Mouse (Mus musculus): ENCODE data around the gene Itfg2. TPM values are rescaled to one million over a fixed set of nuclear protein-coding genes. Genes with fewer than 3 reads are reported as not detected.

Gene Itfg2
- polyA plus RNA-seq, 1 experiment from 2014 or later = 35.7 TPM

- Histone ChIP-seq H3K4me1 (ENCODE audit: control insufficient read depth, insufficient read depth, low read depth, low read length) (no peaks in the 10 kb centered on the region), H3K4me2 (ENCODE audit: low read length) (no peak overlapping the region), H3K9me3 (ENCODE audit: control insufficient read depth, low read length) (no peaks in the 10 kb centered on the region), H3K36me3 (ENCODE audit: control insufficient read depth, insufficient read depth, low read length) (no peaks in the 10 kb centered on the region), H3K4me3 (ENCODE audit: low read length) (no peak overlapping the region), H3K9ac (ENCODE audit: low read depth, low read length) (no peak overlapping the region), H3K27me3 (replicated peaks; ENCODE audit: control insufficient read depth, insufficient read depth, low read length) (no peaks in the 10 kb centered on the region), H3K27ac (ENCODE audit: low read depth, low read length) (no peak overlapping the region)
- 16% methylated on average over 2 of the region's 2 CpGs for WGBS
- no peak for ATAC-seq
Measured at GRCm38 (mm10) chr6:128460321-128460720, 35.6 kb upstream of the Itfg2 start.

- Histone ChIP-seq H3K27ac (ENCODE audit: low read depth, low read length) (no peak overlapping the region), H3K9me3 (ENCODE audit: control insufficient read depth, low read length) (no peaks in the 10 kb centered on the region), H3K4me2 (ENCODE audit: low read length) (no peak overlapping the region), H3K27me3 (replicated peaks; ENCODE audit: control insufficient read depth, insufficient read depth, low read length) (no peaks in the 10 kb centered on the region), H3K36me3 (ENCODE audit: control insufficient read depth, insufficient read depth, low read length) (no peaks in the 10 kb centered on the region), H3K4me3 (ENCODE audit: low read length) (no peak overlapping the region), H3K4me1 (ENCODE audit: control insufficient read depth, insufficient read depth, low read depth, low read length) (no peaks in the 10 kb centered on the region), H3K9ac (ENCODE audit: low read depth, low read length) (no peak overlapping the region)
- ATAC-seq = no peak
- 82% methylated on average over 5 of the region's 5 CpGs for WGBS
Measured at GRCm38 (mm10) chr6:128457186-128457585, 32.5 kb upstream of the Itfg2 start.

GRCm38 (mm10) chr6:128455835-128456605 is 31.3 kb upstream of the Itfg2 start:
- H3K4me2 ChIP-seq (ENCODE audit: low read length) = no peak overlapping the region
- no peak overlapping the region for H3K27ac ChIP-seq (ENCODE audit: low read depth, low read length)
- ATAC-seq = no peak
- WGBS = 82% methylated on average over 12 of the region's 12 CpGs
- no peak overlapping the region for H3K9ac ChIP-seq (ENCODE audit: low read depth, low read length)
- H3K4me3 ChIP-seq (ENCODE audit: low read length) = no peak overlapping the region
- no peaks in the 10 kb centered on the region for H3K9me3 ChIP-seq (ENCODE audit: control insufficient read depth, low read length)
- no peaks in the 10 kb centered on the region for H3K27me3 ChIP-seq (replicated peaks; ENCODE audit: control insufficient read depth, insufficient read depth, low read length)
- no peaks in the 10 kb centered on the region for H3K4me1 ChIP-seq (ENCODE audit: control insufficient read depth, insufficient read depth, low read depth, low read length)
- H3K36me3 ChIP-seq (ENCODE audit: control insufficient read depth, insufficient read depth, low read length) = no peaks in the 10 kb centered on the region

DNA sequence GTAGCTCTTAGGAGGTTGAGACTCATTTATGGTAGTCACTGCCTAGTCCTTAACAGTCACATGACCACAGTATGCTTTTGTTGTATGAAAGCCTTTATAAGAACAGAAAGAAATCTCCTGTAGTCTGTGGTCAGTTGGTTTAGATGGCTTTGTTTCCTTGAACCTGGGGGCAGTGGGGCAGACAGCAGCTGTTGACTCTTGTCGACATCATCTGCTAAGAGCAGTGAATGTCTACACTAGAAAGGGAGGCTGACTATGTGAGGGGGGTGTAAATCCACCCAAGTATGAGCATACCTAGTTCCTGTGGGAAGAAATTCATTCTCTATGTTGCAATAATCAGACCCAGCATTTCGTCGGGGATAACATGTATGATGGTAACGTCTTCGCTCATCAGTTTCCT is 22.3 kb upstream of the Itfg2 start:
- no peaks in the 10 kb centered on the region for H3K36me3 ChIP-seq (ENCODE audit: control insufficient read depth, insufficient read depth, low read length)
- H3K4me1 ChIP-seq (ENCODE audit: control insufficient read depth, insufficient read depth, low read depth, low read length) = peaks cover 4% of the 10 kb centered on the region; the same call in 1 of the 2 replicates
- no peak overlapping the region for H3K4me2 ChIP-seq (ENCODE audit: low read length)
- H3K9me3 ChIP-seq (ENCODE audit: control insufficient read depth, low read length) = no peaks in the 10 kb centered on the region
- H3K9ac ChIP-seq (ENCODE audit: low read depth, low read length) = no peak overlapping the region
- H3K27me3 ChIP-seq (replicated peaks; ENCODE audit: control insufficient read depth, insufficient read depth, low read length) = no peaks in the 10 kb centered on the region
- ATAC-seq = no peak
- WGBS = 94% methylated on average over 5 of the region's 5 CpGs
- H3K27ac ChIP-seq (ENCODE audit: low read depth, low read length) = no peak overlapping the region
- H3K4me3 ChIP-seq (ENCODE audit: low read length) = no peak overlapping the region

GRCm38 (mm10) chr6:128445761-128446535 is 21.2 kb upstream of the Itfg2 start:
- Histone ChIP-seq H3K4me1 (ENCODE audit: control insufficient read depth, insufficient read depth, low read depth, low read length) (peaks cover 4% of the 10 kb centered on the region; the same call in 1 of the 2 replicates), H3K36me3 (ENCODE audit: control insufficient read depth, insufficient read depth, low read length) (no peaks in the 10 kb centered on the region), H3K27me3 (replicated peaks; ENCODE audit: control insufficient read depth, insufficient read depth, low read length) (no peaks in the 10 kb centered on the region), H3K27ac (ENCODE audit: low read depth, low read length) (no peak overlapping the region), H3K4me2 (ENCODE audit: low read length) (peak overlapping the region; percentile 59), H3K4me3 (ENCODE audit: low read length) (peak overlapping the region; percentile 25), H3K9ac (ENCODE audit: low read depth, low read length) (0 out of 2 replicates have a peak overlapping the region, but pooled peaks have one; percentile 30), H3K9me3 (ENCODE audit: control insufficient read depth, low read length) (no peaks in the 10 kb centered on the region)
- WGBS = 15% methylated on average over 14 of the region's 14 CpGs
- ATAC-seq = peak; percentile 87

DNA sequence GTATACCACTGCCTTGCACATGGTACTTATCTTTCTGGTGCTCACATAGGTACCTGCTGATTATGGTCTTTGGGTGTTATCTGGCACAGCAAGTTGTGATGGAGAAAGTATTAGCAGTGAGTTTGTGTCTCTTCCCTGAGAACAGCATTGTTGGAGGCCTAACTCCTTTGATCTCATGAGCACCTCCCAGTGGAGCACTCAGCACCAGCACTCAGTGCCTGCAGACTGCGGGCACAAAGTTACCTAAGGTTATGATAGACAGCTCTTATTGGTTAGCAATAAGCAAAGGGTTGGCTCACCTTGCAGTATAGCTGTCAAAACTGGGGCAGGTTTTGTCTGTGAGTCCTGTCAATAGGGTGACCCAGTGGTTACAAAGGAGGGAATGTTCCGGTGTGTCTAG is 15.5 kb upstream of the Itfg2 start:
- H3K4me2 ChIP-seq (ENCODE audit: low read length) = no peak overlapping the region
- peaks cover 14% of the 10 kb centered on the region for H3K4me1 ChIP-seq (ENCODE audit: control insufficient read depth, insufficient read depth, low read depth, low read length)
- H3K9ac ChIP-seq (ENCODE audit: low read depth, low read length) = no peak overlapping the region
- H3K27ac ChIP-seq (ENCODE audit: low read depth, low read length) = no peak overlapping the region
- WGBS = 96% methylated on average over 2 of the region's 2 CpGs
- peaks cover 3% of the 10 kb centered on the region for H3K36me3 ChIP-seq (ENCODE audit: control insufficient read depth, insufficient read depth, low read length)
- no peaks in the 10 kb centered on the region for H3K9me3 ChIP-seq (ENCODE audit: control insufficient read depth, low read length)
- no peak overlapping the region for H3K4me3 ChIP-seq (ENCODE audit: low read length)
- ATAC-seq = no peak
- H3K27me3 ChIP-seq (replicated peaks; ENCODE audit: control insufficient read depth, insufficient read depth, low read length) = no peaks in the 10 kb centered on the region

GRCm38 (mm10) chr6:128438871-128439341 is 14.2 kb upstream of the Itfg2 start:
- Histone ChIP-seq H3K36me3 (ENCODE audit: control insufficient read depth, insufficient read depth, low read length) (peaks cover 16% of the 10 kb centered on the region), H3K27me3 (replicated peaks; ENCODE audit: control insufficient read depth, insufficient read depth, low read length) (no peaks in the 10 kb centered on the region), H3K9ac (ENCODE audit: low read depth, low read length) (peak overlapping the region; percentile 65), H3K4me1 (ENCODE audit: control insufficient read depth, insufficient read depth, low read depth, low read length) (peaks cover 14% of the 10 kb centered on the region), H3K27ac (ENCODE audit: low read depth, low read length) (peak overlapping the region; percentile 94), H3K4me3 (ENCODE audit: low read length) (peak overlapping the region; percentile 90), H3K4me2 (ENCODE audit: low read length) (peak overlapping the region; percentile 82), H3K9me3 (ENCODE audit: control insufficient read depth, low read length) (no peaks in the 10 kb centered on the region)
- 23% methylated on average over 18 of the region's 18 CpGs for WGBS
- peak; percentile 73; the same call in 1 of the 2 replicates for ATAC-seq

DNA sequence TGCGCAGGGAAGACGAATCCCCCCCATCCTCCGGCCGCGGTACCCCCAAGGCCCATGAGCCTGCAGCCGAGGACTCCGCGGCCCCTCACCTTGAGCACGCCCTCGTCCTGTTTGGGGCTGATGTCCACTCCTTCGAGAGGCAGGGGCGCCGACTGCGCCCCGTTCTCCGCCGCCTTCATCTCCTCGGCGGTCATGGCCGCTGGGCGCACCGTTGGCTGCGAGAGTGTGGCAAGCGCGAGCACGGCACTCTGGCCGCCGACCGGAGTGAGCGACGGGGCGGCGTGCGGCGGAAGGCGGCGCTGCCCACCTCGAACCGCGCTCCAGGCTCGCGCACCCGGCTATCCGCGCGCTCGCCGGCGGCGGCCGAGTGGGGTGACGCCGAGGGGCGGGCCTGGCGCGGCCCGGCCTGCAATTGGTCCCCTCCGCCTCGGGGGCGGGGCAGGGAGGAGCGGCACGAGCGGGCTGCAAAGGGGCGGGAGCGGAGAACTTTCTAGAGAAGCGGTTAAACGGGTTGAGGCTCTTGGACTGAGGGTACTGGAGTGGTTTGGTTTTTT is 13.7 kb upstream of the Itfg2 start, which contains the start of gene Fkbp4:
Gene Fkbp4, minus strand, starts transcription at position 361 of the 554 bp plus-strand sequence.
- WGBS = under 1% methylated on average over 60 of the region's 67 CpGs
- H3K4me2 ChIP-seq (ENCODE audit: low read length) = peak within 1 kb of the TSS; percentile 82
- peaks cover 21% of the 10 kb centered on the region for H3K36me3 ChIP-seq (ENCODE audit: control insufficient read depth, insufficient read depth, low read length)

More for the DNA sequence above, 13.7 kb upstream of the Itfg2 start, which contains the start of gene Fkbp4:
- peak within 1 kb of the TSS; percentile 94 for H3K27ac ChIP-seq (ENCODE audit: low read depth, low read length)
- no peaks in the 10 kb centered on the region for H3K27me3 ChIP-seq (replicated peaks; ENCODE audit: control insufficient read depth, insufficient read depth, low read length)
- peak within 1 kb of the TSS; percentile 90 for H3K4me3 ChIP-seq (ENCODE audit: low read length)
- peaks cover 14% of the 10 kb centered on the region for H3K4me1 ChIP-seq (ENCODE audit: control insufficient read depth, insufficient read depth, low read depth, low read length)
- H3K9me3 ChIP-seq (ENCODE audit: control insufficient read depth, low read length) = no peaks in the 10 kb centered on the region
- ATAC-seq = peak; percentile 95
- peak within 1 kb of the TSS; percentile 98 for H3K9ac ChIP-seq (ENCODE audit: low read depth, low read length)
